Mouse (Mus musculus): ENCODE results near the gene Slc35e3.

- TF ChIP-seq USF2 (conservative IDR thresholded peaks at IDR 0.05; ENCODE audit: low read depth, low read length) (no peak), MYC (IDR thresholded peaks at IDR 0.05; ENCODE audit: low read depth, low read length) (no peak), ZNF384 (IDR thresholded peaks at IDR 0.05; ENCODE audit: low read depth, low read length) (no peak), CTCF (conservative IDR thresholded peaks at IDR 0.05 in 1 of 2, IDR thresholded peaks at IDR 0.05 in 1 of 2; ENCODE audit: low read depth in 2 of 2, low read length in 2 of 2) (no peak), USF1 (IDR thresholded peaks at IDR 0.05; ENCODE audit: low read depth, low read length) (no peak)
These were observed 7.8 kb downstream of the Slc35e3 start for GRCm38 (mm10) chr10:117738140-117738921.

Measured in CH12.LX (cell line).